Mouse (Mus musculus) limb, embryonic 12.5 days (tissue): ENCODE results near the gene Mogat2. TPM values are rescaled to one million over a fixed set of nuclear protein-coding genes. Genes with fewer than 3 reads are reported as not detected.

Experiments used
- ATAC-seq: fragments of 200-750 bp; cut with Nextera tagmentation; 2 replicates; pipeline ENCODE4 v1.8.0; 2017; ENCODE audit warnings: low read depth, moderate TSS enrichment; ENCODE audit not compliant: insufficient number of reproducible peaks, insufficient read depth, low FRiP score, low TSS enrichment
- H3K27ac ChIP-seq: fragments of 300-500 bp; sonication (generic); 2 replicates; pipeline ENCODE4 v1.5.1; 2016; ENCODE audit warnings: mild to moderate bottlenecking, moderate library complexity
- H3K27me3 ChIP-seq: fragments of 300-500 bp; sonication (generic); 2 replicates; pipeline ENCODE4 v1.6.1; 2016; ENCODE audit warnings: mild to moderate bottlenecking, moderate library complexity
- H3K36me3 ChIP-seq: fragments of 300-500 bp; sonication (generic); 2 replicates; pipeline ENCODE4 v1.6.1; 2016; ENCODE audit warnings: mild to moderate bottlenecking, moderate library complexity
- H3K4me1 ChIP-seq: fragments of 300-500 bp; sonication (generic); replicated peaks from 2 replicates; pipeline ENCODE4 v1.6.1; 2016
- H3K4me2 ChIP-seq: fragments of 300-500 bp; sonication (generic); 2 replicates; pipeline ENCODE4 v1.6.1; 2016; ENCODE audit warnings: mild to moderate bottlenecking, moderate library complexity
- H3K4me3 ChIP-seq: fragments of 300-500 bp; sonication (generic); replicated peaks from 2 replicates; pipeline ENCODE4 v1.5.1; 2016; ENCODE audit warnings: mild to moderate bottlenecking
- H3K9ac ChIP-seq: fragments of 300-500 bp; sonication (generic); replicated peaks from 2 replicates; pipeline ENCODE4 v1.6.1; 2016; ENCODE audit warnings: mild to moderate bottlenecking, moderate library complexity
- H3K9me3 ChIP-seq: fragments of 300-500 bp; sonication (generic); 2 replicates; pipeline ENCODE4 v1.6.1; 2016; ENCODE audit warnings: mild to moderate bottlenecking, moderate library complexity
- whole genome bisulfite sequencing: fragments of 180-500 bp; shearing (Covaris S2); methylation state at CpG from one replicate; pipeline ENCODE4 v1.1.7; 2016; 5-methylcytosine and 5-hydroxymethylcytosine counted together
- polyA plus RNA-seq: library from polyadenylated mRNA; unstranded; fragments of >200 nt; fragmentation: Nextera tagmentation; extraction: Ambion mirVana; gene quantifications from 2 replicates; pipeline ENCODE4 v1.2.1, GENCODE M21; 2016

Mogat2 gene
- polyA plus RNA-seq, 1 experiment from 2014 or later: 13.5 TPM

DNA sequence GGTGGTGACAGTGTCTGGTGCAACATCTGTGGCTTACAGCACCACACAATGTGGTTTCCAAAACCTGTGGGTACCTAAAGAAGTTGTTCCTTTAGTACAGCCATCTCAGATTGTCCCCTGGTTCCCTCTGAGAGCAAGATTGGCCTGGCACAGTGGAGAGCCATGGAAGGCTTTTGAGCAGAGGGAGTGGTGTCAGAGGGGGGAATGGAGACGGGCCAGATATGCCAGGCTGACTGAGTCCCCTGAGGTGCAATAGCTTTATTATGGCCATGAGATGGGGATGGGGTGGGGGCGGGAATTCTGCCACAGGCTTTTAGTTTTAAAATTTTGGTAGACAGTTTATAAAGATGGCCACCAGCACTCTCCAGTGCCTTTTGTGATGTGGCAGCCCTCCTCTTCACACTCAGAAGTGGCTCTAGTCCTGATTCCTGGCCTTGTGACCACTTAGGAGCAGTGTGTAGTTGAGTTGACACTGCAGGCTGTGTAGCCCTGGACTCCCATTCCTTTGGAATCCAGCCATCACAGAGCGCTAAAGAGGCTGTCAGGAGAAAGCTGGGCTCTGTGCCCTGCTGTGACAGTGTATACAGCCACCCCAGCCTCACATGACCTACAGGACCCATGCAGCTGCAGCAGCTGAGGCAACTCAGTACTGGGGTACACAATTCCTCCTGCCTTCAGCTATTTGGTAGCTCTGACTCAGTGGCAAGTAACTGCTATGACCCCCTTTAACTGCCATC, 20.9 kb downstream of the Mogat2 start:
- Histone ChIP-seq H3K9ac (no peak overlapping the region), H3K27ac (no peak overlapping the region), H3K4me3 (no peak overlapping the region), H3K4me1 (0 out of 2 replicates have a peak, but pooled peaks cover 5% of the 10 kb centered on the region), H3K9me3 (no peaks in the 10 kb centered on the region), H3K4me2 (no peak overlapping the region), H3K36me3 (peaks cover 22% of the 10 kb centered on the region), H3K27me3 (no peaks in the 10 kb centered on the region)
- ATAC-seq: no peak
- 81% methylated on average over 3 of the region's 3 CpGs for WGBS

DNA sequence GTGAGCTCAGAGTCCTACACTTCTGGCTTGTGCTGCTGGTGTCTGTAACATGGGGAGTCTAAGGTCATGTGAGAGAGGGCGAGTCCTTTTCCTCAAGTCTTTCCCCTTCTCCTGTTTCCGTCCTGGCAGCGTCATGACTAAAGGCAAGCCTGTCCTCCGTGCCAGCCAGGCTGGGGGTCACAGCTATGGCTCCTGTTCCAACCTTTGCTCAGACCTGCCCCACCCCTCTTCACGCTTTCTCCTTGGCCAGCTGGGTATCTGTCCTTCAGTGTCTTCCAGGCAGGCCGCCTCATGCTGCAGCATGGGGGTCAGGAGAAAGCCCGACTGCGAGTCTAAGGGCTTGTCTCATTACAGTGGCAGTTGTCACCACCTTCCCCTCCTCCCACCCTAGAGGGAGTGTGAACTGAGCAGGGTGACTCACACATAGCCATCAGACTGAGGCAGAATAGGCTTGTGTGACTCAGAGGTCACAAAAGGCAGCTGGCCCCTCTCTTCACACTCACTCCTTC, 23.0 kb downstream of the Mogat2 start:
- Histone ChIP-seq H3K4me3 (no peak overlapping the region), H3K4me2 (no peak overlapping the region), H3K27ac (no peak overlapping the region), H3K27me3 (no peaks in the 10 kb centered on the region), H3K36me3 (peaks cover 9% of the 10 kb centered on the region; the same call in 1 of the 2 replicates), H3K9ac (no peak overlapping the region), H3K4me1 (0 out of 2 replicates have a peak, but pooled peaks cover 5% of the 10 kb centered on the region), H3K9me3 (no peaks in the 10 kb centered on the region)
- WGBS: 43% methylated on average over 8 of the region's 8 CpGs
- ATAC-seq: peak; percentile 48

- WGBS: 81% methylated on average over 10 of the region's 10 CpGs
- H3K4me2 ChIP-seq: no peak overlapping the region
- H3K4me3 ChIP-seq: no peak overlapping the region
- H3K4me1 ChIP-seq: 0 out of 2 replicates have a peak, but pooled peaks cover 5% of the 10 kb centered on the region
- no peak overlapping the region for H3K27ac ChIP-seq
- H3K9ac ChIP-seq: no peak overlapping the region
- H3K36me3 ChIP-seq: peaks cover 7% of the 10 kb centered on the region; the same call in 1 of the 2 replicates
- ATAC-seq: no peak
- no peaks in the 10 kb centered on the region for H3K27me3 ChIP-seq
- H3K9me3 ChIP-seq: no peaks in the 10 kb centered on the region
Measured at GRCm38 (mm10) chr7:99214621-99215185, 23.7 kb downstream of the Mogat2 start.

DNA sequence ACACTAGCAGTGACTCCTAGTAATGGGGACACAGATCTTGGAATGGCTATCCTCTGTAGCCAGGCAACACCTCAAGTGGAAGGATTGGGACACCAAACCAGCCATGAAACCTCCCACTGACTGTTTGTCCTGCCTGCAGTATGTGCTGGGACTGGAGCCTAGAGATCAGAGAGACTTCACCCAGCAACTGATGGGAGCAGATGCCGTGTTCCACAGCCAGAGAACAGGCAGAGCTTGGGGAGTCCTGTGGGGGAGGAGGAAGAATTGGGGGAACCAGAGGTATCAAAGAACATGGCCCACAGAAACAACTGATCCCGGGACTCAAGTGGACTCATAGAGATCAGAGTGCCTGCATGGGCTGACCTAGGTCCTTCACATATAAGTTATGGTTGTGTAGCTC, 24.7 kb downstream of the Mogat2 start:
- no peak for ATAC-seq
- Histone ChIP-seq H3K4me3 (no peak overlapping the region), H3K4me1 (0 out of 2 replicates have a peak, but pooled peaks cover 5% of the 10 kb centered on the region), H3K9me3 (no peaks in the 10 kb centered on the region), H3K27me3 (no peaks in the 10 kb centered on the region), H3K9ac (no peak overlapping the region), H3K4me2 (no peak overlapping the region), H3K36me3 (no peaks in the 10 kb centered on the region), H3K27ac (no peak overlapping the region)
- 78% methylated on average over 2 of the region's 2 CpGs for WGBS

GRCm38 (mm10) chr7:99213056-99213455, 25.4 kb downstream of the Mogat2 start:
- Histone ChIP-seq H3K9ac (no peak overlapping the region), H3K27me3 (no peaks in the 10 kb centered on the region), H3K4me3 (no peak overlapping the region), H3K9me3 (no peaks in the 10 kb centered on the region), H3K36me3 (no peaks in the 10 kb centered on the region), H3K4me1 (0 out of 2 replicates have a peak, but pooled peaks cover 5% of the 10 kb centered on the region), H3K4me2 (no peak overlapping the region), H3K27ac (no peak overlapping the region)
- WGBS: 100% methylated on average over 1 of the region's 1 CpGs
- no peak for ATAC-seq

GRCm38 (mm10) chr7:99208704-99209103, 29.7 kb downstream of the Mogat2 start:
- Histone ChIP-seq H3K27ac (no peak overlapping the region), H3K4me3 (no peak overlapping the region), H3K9me3 (no peaks in the 10 kb centered on the region), H3K36me3 (no peaks in the 10 kb centered on the region), H3K4me1 (no peaks in the 10 kb centered on the region), H3K9ac (no peak overlapping the region), H3K27me3 (no peaks in the 10 kb centered on the region), H3K4me2 (no peak overlapping the region)
- ATAC-seq: no peak
- 94% methylated on average over 4 of the region's 4 CpGs for WGBS

GRCm38 (mm10) chr7:99206364-99206763, 32.1 kb downstream of the Mogat2 start:
- no peaks in the 10 kb centered on the region for H3K4me1 ChIP-seq
- H3K27me3 ChIP-seq: no peaks in the 10 kb centered on the region
- WGBS: 74% methylated on average over 7 of the region's 7 CpGs
- no peak overlapping the region for H3K27ac ChIP-seq
- no peak overlapping the region for H3K4me3 ChIP-seq
- no peaks in the 10 kb centered on the region for H3K9me3 ChIP-seq
- H3K9ac ChIP-seq: no peak overlapping the region
- ATAC-seq: no peak
- no peak overlapping the region for H3K4me2 ChIP-seq
- no peaks in the 10 kb centered on the region for H3K36me3 ChIP-seq

- Histone ChIP-seq H3K27me3 (no peaks in the 10 kb centered on the region), H3K9me3 (no peaks in the 10 kb centered on the region), H3K36me3 (no peaks in the 10 kb centered on the region), H3K27ac (no peak overlapping the region), H3K4me3 (no peak overlapping the region), H3K4me1 (peaks cover 5% of the 10 kb centered on the region; the same call in 1 of the 2 replicates), H3K4me2 (no peak overlapping the region), H3K9ac (no peak overlapping the region)
- 77% methylated on average over 7 of the region's 7 CpGs for WGBS
- no peak for ATAC-seq
Measured at GRCm38 (mm10) chr7:99202163-99202562, 36.3 kb downstream of the Mogat2 start.

DNA sequence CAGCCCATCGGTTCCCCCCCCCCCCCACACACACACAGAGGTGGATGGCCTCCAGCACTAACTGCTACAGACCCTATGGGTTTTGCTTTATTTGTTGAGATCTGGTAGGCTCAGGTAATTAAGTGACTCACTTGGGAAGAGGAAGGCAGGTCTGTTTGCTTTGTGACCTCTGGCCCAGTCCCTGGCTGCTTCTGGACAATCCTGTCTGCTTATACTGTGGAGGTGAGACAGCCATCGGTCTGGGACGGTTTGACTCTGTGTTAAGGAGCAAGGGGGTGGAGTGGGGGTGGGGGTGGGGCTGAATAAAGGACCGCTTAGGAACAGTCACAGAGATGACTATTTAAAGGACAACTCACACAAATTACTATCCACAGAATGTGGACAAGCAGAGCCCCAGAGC, 38.1 kb downstream of the Mogat2 start:
- Histone ChIP-seq H3K4me3 (no peak overlapping the region), H3K4me1 (peaks cover 5% of the 10 kb centered on the region; the same call in 1 of the 2 replicates), H3K36me3 (no peaks in the 10 kb centered on the region), H3K27me3 (no peaks in the 10 kb centered on the region), H3K4me2 (no peak overlapping the region), H3K27ac (no peak overlapping the region), H3K9ac (no peak overlapping the region), H3K9me3 (no peaks in the 10 kb centered on the region)
- no peak for ATAC-seq
- WGBS: 11% methylated on average over 4 of the region's 4 CpGs

DNA sequence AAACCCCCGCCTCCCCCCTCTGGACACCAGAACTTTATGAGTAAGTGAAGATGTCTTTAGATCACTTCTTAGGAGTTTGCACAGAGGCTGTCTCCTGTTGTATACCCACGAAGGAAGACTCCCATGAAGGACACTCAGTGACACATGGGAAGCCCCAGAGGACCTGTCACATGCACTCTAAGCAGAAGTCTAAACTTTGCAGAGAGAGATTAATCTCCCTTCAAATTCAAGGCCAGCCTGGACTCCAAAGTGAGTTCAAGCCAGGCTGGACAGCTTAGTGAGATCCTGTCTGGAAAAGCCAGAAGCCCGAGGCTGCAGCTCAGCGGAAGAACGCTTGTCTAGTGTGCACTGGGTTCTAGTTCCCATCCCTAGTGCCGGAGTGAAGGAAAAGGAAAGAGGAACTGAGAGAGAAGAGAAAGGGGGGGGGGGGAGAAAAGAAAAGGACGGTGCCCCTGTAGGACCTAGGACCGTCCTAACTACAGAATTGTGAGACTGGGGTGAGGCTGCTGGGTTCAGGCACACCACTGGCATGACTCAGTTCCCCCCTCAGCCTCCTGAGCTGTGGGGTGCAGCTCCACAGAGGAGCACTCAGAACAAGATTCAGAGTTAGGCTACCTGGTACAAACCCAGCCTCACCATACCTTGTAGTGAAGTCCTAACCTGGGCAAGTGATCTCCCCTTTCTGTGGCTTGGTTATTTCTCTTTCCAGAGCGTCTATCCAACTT, 38.8 kb downstream of the Mogat2 start:
- no peak overlapping the region for H3K27ac ChIP-seq
- no peak for ATAC-seq
- H3K4me3 ChIP-seq: no peak overlapping the region
- H3K4me1 ChIP-seq: peaks cover 5% of the 10 kb centered on the region; the same call in 1 of the 2 replicates
- H3K27me3 ChIP-seq: no peaks in the 10 kb centered on the region
- H3K9me3 ChIP-seq: no peaks in the 10 kb centered on the region
- no peak overlapping the region for H3K4me2 ChIP-seq
- 77% methylated on average over 8 of the region's 9 CpGs for WGBS
- H3K9ac ChIP-seq: no peak overlapping the region
- no peaks in the 10 kb centered on the region for H3K36me3 ChIP-seq

DNA sequence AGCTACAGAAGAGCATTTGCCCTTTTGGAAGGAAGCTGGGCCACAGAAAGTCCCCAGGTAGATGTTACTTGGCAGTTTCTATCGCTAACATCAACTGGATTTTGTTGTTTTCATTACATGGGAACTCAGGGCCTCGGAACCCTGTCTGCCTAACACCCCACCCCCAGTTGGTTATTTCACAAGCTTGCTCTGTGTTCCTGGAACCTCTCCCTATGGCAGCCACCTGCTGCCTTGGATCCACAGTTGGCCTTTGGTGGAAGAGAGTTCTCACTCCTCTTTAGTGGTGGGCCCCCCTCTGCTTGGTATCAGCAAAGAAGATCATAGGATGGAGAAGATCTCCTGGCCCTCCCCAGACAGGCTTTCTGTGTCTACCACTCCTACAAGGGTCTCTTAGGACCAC, 39.6 kb downstream of the Mogat2 start:
- Histone ChIP-seq H3K36me3 (no peaks in the 10 kb centered on the region), H3K4me3 (no peak overlapping the region), H3K27me3 (no peaks in the 10 kb centered on the region), H3K4me1 (peaks cover 5% of the 10 kb centered on the region; the same call in 1 of the 2 replicates), H3K9ac (no peak overlapping the region), H3K9me3 (no peaks in the 10 kb centered on the region), H3K27ac (no peak overlapping the region), H3K4me2 (no peak overlapping the region)
- 85% methylated on average over 2 of the region's 2 CpGs for WGBS
- no peak for ATAC-seq
